Mouse (Mus musculus) kidney, postnatal 10 days (tissue): ENCODE measurements around the gene Cela3b.

Source experiments
- DNase-seq: peaks from one replicate; pipeline ENCODE4 v3.0.0; 2021; ENCODE audit warnings: mixed read lengths

The Cela3b gene

GRCm38 (mm10) chr4:137371596-137372523 is 58.5 kb downstream of the Cela3b start:
- DNase-seq, result no peak
